Mouse (Mus musculus): ENCODE data around the gene Themis2. TPM values are rescaled to one million over a fixed set of nuclear protein-coding genes. Genes with fewer than 3 reads are reported as not detected.
"Not testable (repeated sequence)": the region's sequence is repeated elsewhere in the genome, so short reads cannot be mapped to it uniquely, and the experiment has no call there.

The Themis2 gene
- polyA plus RNA-seq, 1 experiment from 2014 or later = 0.87 TPM

- no peaks in the 10 kb centered on the region for H3K36me3 ChIP-seq (ENCODE audit: control insufficient read depth, insufficient read depth, low read length)
- no peaks in the 10 kb centered on the region for H3K9me3 ChIP-seq (ENCODE audit: control insufficient read depth, low read length)
- no peak overlapping the region for H3K4me2 ChIP-seq (ENCODE audit: low read depth, low read length, severe bottlenecking)
- WGBS = 80% methylated on average over 6 of the region's 6 CpGs
- no peak overlapping the region for H3K4me3 ChIP-seq (ENCODE audit: low read depth, low read length)
- no peak overlapping the region for H3K27ac ChIP-seq (ENCODE audit: low read depth, low read length)
- H3K4me1 ChIP-seq (replicated peaks; ENCODE audit: control insufficient read depth, insufficient read depth, low read length) = peaks cover 5% of the 10 kb centered on the region; the same call in 1 of the 2 replicates
- H3K9ac ChIP-seq (ENCODE audit: low read length) = no peak overlapping the region
- ATAC-seq (replicated peaks; ENCODE audit: low FRiP score) (no peak), DNase-seq (ENCODE audit: low spot score) (no peak)
- peaks cover 2% of the 10 kb centered on the region; the same call in 1 of the 2 replicates for H3K27me3 ChIP-seq (ENCODE audit: control insufficient read depth, insufficient read depth, low read length)
Measured at GRCm38 (mm10) chr4:132752992-132753391, 43.2 kb downstream of the Themis2 start.

DNA sequence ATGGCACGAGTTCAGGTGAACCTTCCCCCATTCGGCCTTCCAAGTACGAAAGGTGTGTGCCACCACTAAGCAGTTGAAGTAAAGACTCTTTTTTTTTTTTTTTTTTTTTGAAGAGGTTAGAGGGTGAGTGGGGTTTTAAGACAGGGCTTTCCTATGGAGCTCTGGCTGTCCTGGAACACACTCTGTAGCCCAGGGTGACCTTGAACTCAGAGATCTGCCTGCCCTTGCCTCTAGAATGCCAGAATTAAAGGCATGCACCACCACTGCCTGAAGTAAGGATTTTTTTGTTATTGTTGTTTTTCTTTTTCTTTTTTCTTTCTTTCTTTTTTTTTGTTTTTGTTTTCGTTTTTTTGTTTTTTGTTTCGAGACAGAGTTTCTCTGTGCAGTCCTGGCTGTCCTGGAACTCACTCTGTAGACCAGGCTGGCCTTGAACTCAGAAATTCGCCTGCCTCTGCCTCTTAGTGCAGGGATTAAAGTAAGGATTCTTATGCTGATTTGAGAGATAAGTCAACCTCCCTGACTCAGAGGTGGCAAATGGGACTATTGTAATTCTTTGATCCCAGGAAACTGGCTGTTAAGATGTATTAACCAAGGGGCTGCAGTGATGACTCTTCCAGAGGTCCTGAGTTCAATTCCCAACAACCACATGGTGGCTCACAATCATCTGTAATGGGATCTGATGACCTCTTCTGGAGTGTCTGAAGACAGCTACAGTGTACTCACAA lies 46.8 kb downstream of the Themis2 start:
- Histone ChIP-seq H3K4me2 (ENCODE audit: low read depth, low read length, severe bottlenecking) (no peak overlapping the region), H3K9ac (ENCODE audit: low read length) (no peak overlapping the region), H3K27me3 (ENCODE audit: control insufficient read depth, insufficient read depth, low read length) (no peaks in the 10 kb centered on the region), H3K27ac (ENCODE audit: low read depth, low read length) (no peak overlapping the region), H3K4me3 (ENCODE audit: low read depth, low read length) (no peak overlapping the region), H3K36me3 (ENCODE audit: control insufficient read depth, insufficient read depth, low read length) (no peaks in the 10 kb centered on the region), H3K9me3 (ENCODE audit: control insufficient read depth, low read length) (no peaks in the 10 kb centered on the region), H3K4me1 (replicated peaks; ENCODE audit: control insufficient read depth, insufficient read depth, low read length) (no peaks in the 10 kb centered on the region)
- DNase-seq (ENCODE audit: low spot score) (no peak), ATAC-seq (replicated peaks; ENCODE audit: low FRiP score) (no peak)
- 84% methylated on average over 6 of the region's 6 CpGs for WGBS

- no peaks in the 10 kb centered on the region for H3K9me3 ChIP-seq (ENCODE audit: control insufficient read depth, low read length)
- no peaks in the 10 kb centered on the region for H3K27me3 ChIP-seq (ENCODE audit: control insufficient read depth, insufficient read depth, low read length)
- H3K36me3 ChIP-seq (ENCODE audit: control insufficient read depth, insufficient read depth, low read length) = no peaks in the 10 kb centered on the region
- no peaks in the 10 kb centered on the region for H3K4me1 ChIP-seq (replicated peaks; ENCODE audit: control insufficient read depth, insufficient read depth, low read length)
- no peak overlapping the region for H3K9ac ChIP-seq (ENCODE audit: low read length)
- WGBS = 93% methylated on average over 4 of the region's 4 CpGs
- H3K4me3 ChIP-seq (ENCODE audit: low read depth, low read length) = no peak overlapping the region
- H3K4me2 ChIP-seq (ENCODE audit: low read depth, low read length, severe bottlenecking) = no peak overlapping the region
- no peak for ATAC-seq (replicated peaks; ENCODE audit: low FRiP score)
- no peak for DNase-seq (ENCODE audit: low spot score)
- no peak overlapping the region for H3K27ac ChIP-seq (ENCODE audit: low read depth, low read length)
Measured at GRCm38 (mm10) chr4:132748778-132749177, 47.4 kb downstream of the Themis2 start.

DNA sequence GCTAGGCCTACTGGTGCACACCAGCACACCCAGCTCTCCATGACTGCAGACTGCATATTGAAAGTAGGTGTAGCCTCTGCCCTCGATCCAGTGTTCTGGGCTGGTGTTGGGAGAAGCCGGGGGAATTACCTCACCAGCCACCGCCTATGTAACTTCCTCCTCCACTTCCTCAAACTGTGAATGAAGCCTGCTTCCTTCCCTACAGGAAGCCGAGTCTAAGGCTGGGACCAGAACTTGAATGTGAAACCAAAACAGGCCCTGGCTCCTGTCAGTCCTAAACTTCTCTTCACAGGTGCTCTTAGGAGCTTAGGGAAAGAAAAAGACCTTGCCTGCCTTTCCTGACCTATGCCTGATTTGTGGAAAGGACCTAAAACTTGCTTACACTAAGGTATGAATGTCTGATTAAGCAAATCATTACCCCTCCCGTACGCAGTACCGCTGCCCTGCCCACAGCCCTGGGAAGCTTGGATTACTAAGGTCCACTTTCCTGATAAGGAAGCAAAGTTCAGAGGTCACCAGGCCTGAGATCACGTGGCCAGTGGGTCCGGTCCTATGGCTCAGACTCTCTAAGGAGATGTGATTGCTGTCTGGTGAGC lies 48.4 kb downstream of the Themis2 start:
- H3K4me2 ChIP-seq (ENCODE audit: low read depth, low read length, severe bottlenecking) = no peak overlapping the region
- DNase-seq (ENCODE audit: low spot score) = no peak
- no peaks in the 10 kb centered on the region for H3K4me1 ChIP-seq (replicated peaks; ENCODE audit: control insufficient read depth, insufficient read depth, low read length)
- H3K4me3 ChIP-seq (ENCODE audit: low read depth, low read length) = no peak overlapping the region
- no peaks in the 10 kb centered on the region for H3K27me3 ChIP-seq (ENCODE audit: control insufficient read depth, insufficient read depth, low read length)
- H3K9ac ChIP-seq (ENCODE audit: low read length) = no peak overlapping the region
- H3K27ac ChIP-seq (ENCODE audit: low read depth, low read length) = no peak overlapping the region
- no peak for ATAC-seq (replicated peaks; ENCODE audit: low FRiP score)
- no peaks in the 10 kb centered on the region for H3K9me3 ChIP-seq (ENCODE audit: control insufficient read depth, low read length)
- WGBS = 78% methylated on average over 9 of the region's 9 CpGs
- no peaks in the 10 kb centered on the region for H3K36me3 ChIP-seq (ENCODE audit: control insufficient read depth, insufficient read depth, low read length)

- no peaks in the 10 kb centered on the region for H3K4me1 ChIP-seq (replicated peaks; ENCODE audit: control insufficient read depth, insufficient read depth, low read length)
- ATAC-seq (replicated peaks; ENCODE audit: low FRiP score) (no peak), DNase-seq (ENCODE audit: low spot score) (no peak)
- no peak overlapping the region for H3K27ac ChIP-seq (ENCODE audit: low read depth, low read length)
- H3K4me3 ChIP-seq (ENCODE audit: low read depth, low read length) = no peak overlapping the region
- no peaks in the 10 kb centered on the region for H3K9me3 ChIP-seq (ENCODE audit: control insufficient read depth, low read length)
- WGBS = 83% methylated on average over 9 of the region's 9 CpGs
- no peak overlapping the region for H3K4me2 ChIP-seq (ENCODE audit: low read depth, low read length, severe bottlenecking)
- no peaks in the 10 kb centered on the region for H3K36me3 ChIP-seq (ENCODE audit: control insufficient read depth, insufficient read depth, low read length)
- H3K9ac ChIP-seq (ENCODE audit: low read length) = no peak overlapping the region
- no peaks in the 10 kb centered on the region for H3K27me3 ChIP-seq (ENCODE audit: control insufficient read depth, insufficient read depth, low read length)
Measured at GRCm38 (mm10) chr4:132746911-132747517, 49.2 kb downstream of the Themis2 start.

- no peaks in the 10 kb centered on the region for H3K36me3 ChIP-seq (ENCODE audit: control insufficient read depth, insufficient read depth, low read length)
- DNase-seq (ENCODE audit: low spot score) (no peak), ATAC-seq (replicated peaks; ENCODE audit: low FRiP score) (no peak)
- H3K9me3 ChIP-seq (ENCODE audit: control insufficient read depth, low read length) = no peaks in the 10 kb centered on the region
- H3K27ac ChIP-seq (ENCODE audit: low read depth, low read length) = no peak overlapping the region
- WGBS = 89% methylated on average over 11 of the region's 11 CpGs
- H3K4me2 ChIP-seq (ENCODE audit: low read depth, low read length, severe bottlenecking) = no peak overlapping the region
- H3K4me3 ChIP-seq (ENCODE audit: low read depth, low read length) = no peak overlapping the region
- no peak overlapping the region for H3K9ac ChIP-seq (ENCODE audit: low read length)
- no peaks in the 10 kb centered on the region for H3K27me3 ChIP-seq (ENCODE audit: control insufficient read depth, insufficient read depth, low read length)
- no peaks in the 10 kb centered on the region for H3K4me1 ChIP-seq (replicated peaks; ENCODE audit: control insufficient read depth, insufficient read depth, low read length)
Measured at GRCm38 (mm10) chr4:132743992-132744911, 51.9 kb downstream of the Themis2 start.

DNA sequence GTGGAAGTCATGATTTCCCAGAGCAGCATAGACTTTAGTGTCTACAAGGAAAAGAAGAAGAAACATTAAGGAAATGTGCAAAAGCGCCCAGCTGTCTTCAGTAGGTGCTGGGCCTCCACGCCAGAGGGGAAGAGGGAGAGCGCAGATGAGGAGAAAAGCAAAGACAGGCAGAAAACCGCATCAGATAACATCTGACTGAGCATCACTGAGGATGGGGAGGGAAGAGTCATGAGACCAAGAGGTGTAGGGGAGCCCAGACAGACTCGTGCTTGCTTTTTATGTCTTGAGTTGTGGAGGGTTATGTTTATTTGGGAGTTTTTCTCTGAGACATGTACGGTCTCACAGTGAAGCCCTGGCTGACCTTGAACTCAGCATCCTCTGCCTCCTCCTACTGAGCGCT lies 54.7 kb downstream of the Themis2 start:
- no peaks in the 10 kb centered on the region for H3K27me3 ChIP-seq (ENCODE audit: control insufficient read depth, insufficient read depth, low read length)
- no peak overlapping the region for H3K4me3 ChIP-seq (ENCODE audit: low read depth, low read length)
- no peaks in the 10 kb centered on the region for H3K9me3 ChIP-seq (ENCODE audit: control insufficient read depth, low read length)
- H3K4me2 ChIP-seq (ENCODE audit: low read depth, low read length, severe bottlenecking) = no peak overlapping the region
- 93% methylated on average over 7 of the region's 7 CpGs for WGBS
- H3K36me3 ChIP-seq (ENCODE audit: control insufficient read depth, insufficient read depth, low read length) = no peaks in the 10 kb centered on the region
- no peak overlapping the region for H3K27ac ChIP-seq (ENCODE audit: low read depth, low read length)
- DNase-seq (ENCODE audit: low spot score) = no peak
- no peak for ATAC-seq (replicated peaks; ENCODE audit: low FRiP score)
- no peak overlapping the region for H3K9ac ChIP-seq (ENCODE audit: low read length)
- H3K4me1 ChIP-seq (replicated peaks; ENCODE audit: control insufficient read depth, insufficient read depth, low read length) = no peaks in the 10 kb centered on the region

GRCm38 (mm10) chr4:132737154-132737553 lies 59.0 kb downstream of the Themis2 start:
- not testable (repeated sequence) for H3K36me3 ChIP-seq (ENCODE audit: control insufficient read depth, insufficient read depth, low read length); H3K4me1 ChIP-seq (replicated peaks; ENCODE audit: control insufficient read depth, insufficient read depth, low read length); H3K27ac ChIP-seq (ENCODE audit: low read depth, low read length); H3K9ac ChIP-seq (ENCODE audit: low read length); DNase-seq (ENCODE audit: low spot score); H3K4me2 ChIP-seq (ENCODE audit: low read depth, low read length, severe bottlenecking); ATAC-seq (replicated peaks; ENCODE audit: low FRiP score); H3K9me3 ChIP-seq (ENCODE audit: control insufficient read depth, low read length); H3K27me3 ChIP-seq (ENCODE audit: control insufficient read depth, insufficient read depth, low read length); H3K4me3 ChIP-seq (ENCODE audit: low read depth, low read length)
- 92% methylated on average over 9 of the region's 9 CpGs for WGBS
